Mouse (Mus musculus): ENCODE data around the gene Strip1. TPM values are rescaled to one million over a fixed set of nuclear protein-coding genes. Genes with fewer than 3 reads are reported as not detected.

Gene Strip1
- polyA plus RNA-seq, 1 experiment from 2014 or later, result 63.4 TPM

- Histone ChIP-seq H3K9ac (no peak overlapping the region), H3K4me1 (ENCODE audit: insufficient read depth) (no peaks in the 10 kb centered on the region; the same call in 1 of the 2 replicates), H3K27ac (ENCODE audit: low read depth) (no peak overlapping the region), H3K9me3 (ENCODE audit: low read depth, low read length) (no peaks in the 10 kb centered on the region), H3K27me3 (ENCODE audit: insufficient read depth, low read length) (no peaks in the 10 kb centered on the region), H3K4me3 (ENCODE audit: low read depth, low read length) (no peak overlapping the region), H3K36me3 (ENCODE audit: insufficient read depth) (peaks cover 54% of the 10 kb centered on the region), H3K4me2 (no peak overlapping the region)
- 95% methylated on average over 2 of the region's 2 CpGs for WGBS
- TF ChIP-seq CTCF (IDR thresholded peaks at IDR 0.05; ENCODE audit: low read depth), result no peak
- DNase-seq, result no peak
- ATAC-seq (ENCODE audit: insufficient read depth), result no peak
Observed at GRCm38 (mm10) chr3:107628551-107628950, 2.9 kb downstream of the Strip1 start.

GRCm38 (mm10) chr3:107627641-107628040 is 3.9 kb downstream of the Strip1 start:
- Histone ChIP-seq H3K36me3 (ENCODE audit: insufficient read depth) (peaks cover 63% of the 10 kb centered on the region), H3K9me3 (ENCODE audit: low read depth, low read length) (no peaks in the 10 kb centered on the region), H3K27me3 (ENCODE audit: insufficient read depth, low read length) (no peaks in the 10 kb centered on the region), H3K9ac (no peak overlapping the region), H3K27ac (ENCODE audit: low read depth) (no peak overlapping the region), H3K4me3 (ENCODE audit: low read depth, low read length) (no peak overlapping the region), H3K4me2 (no peak overlapping the region), H3K4me1 (ENCODE audit: insufficient read depth) (no peaks in the 10 kb centered on the region; the same call in 1 of the 2 replicates)
- no peak for TF ChIP-seq CTCF (IDR thresholded peaks at IDR 0.05; ENCODE audit: low read depth)
- ATAC-seq (ENCODE audit: insufficient read depth) (no peak), DNase-seq (no peak)
- WGBS, result 91% methylated on average over 7 of the region's 7 CpGs

GRCm38 (mm10) chr3:107626751-107627150 is 4.7 kb downstream of the Strip1 start:
- no peaks in the 10 kb centered on the region for H3K9me3 ChIP-seq (ENCODE audit: low read depth, low read length)
- no peak overlapping the region for H3K9ac ChIP-seq
- H3K4me3 ChIP-seq (ENCODE audit: low read depth, low read length), result no peak overlapping the region
- WGBS, result 93% methylated on average over 8 of the region's 8 CpGs
- no peaks in the 10 kb centered on the region; the same call in 1 of the 2 replicates for H3K4me1 ChIP-seq (ENCODE audit: insufficient read depth)
- DNase-seq, result no peak
- H3K27me3 ChIP-seq (ENCODE audit: insufficient read depth, low read length), result no peaks in the 10 kb centered on the region
- TF ChIP-seq CTCF (IDR thresholded peaks at IDR 0.05; ENCODE audit: low read depth), result no peak
- H3K36me3 ChIP-seq (ENCODE audit: insufficient read depth), result peaks cover 72% of the 10 kb centered on the region
- ATAC-seq (ENCODE audit: insufficient read depth), result no peak
- no peak overlapping the region for H3K4me2 ChIP-seq
- H3K27ac ChIP-seq (ENCODE audit: low read depth), result no peak overlapping the region

- WGBS, result 88% methylated on average over 8 of the region's 8 CpGs
- Histone ChIP-seq H3K4me2 (no peak overlapping the region), H3K4me1 (ENCODE audit: insufficient read depth) (no peaks in the 10 kb centered on the region; the same call in 1 of the 2 replicates), H3K9ac (no peak overlapping the region), H3K9me3 (ENCODE audit: low read depth, low read length) (no peaks in the 10 kb centered on the region), H3K27me3 (ENCODE audit: insufficient read depth, low read length) (no peaks in the 10 kb centered on the region), H3K27ac (ENCODE audit: low read depth) (no peak overlapping the region), H3K36me3 (ENCODE audit: insufficient read depth) (peaks cover 84% of the 10 kb centered on the region), H3K4me3 (ENCODE audit: low read depth, low read length) (no peak overlapping the region)
- no peak for DNase-seq
- no peak for ATAC-seq (ENCODE audit: insufficient read depth)
- no peak for TF ChIP-seq CTCF (IDR thresholded peaks at IDR 0.05; ENCODE audit: low read depth)
Observed at GRCm38 (mm10) chr3:107625536-107625935, 6.0 kb downstream of the Strip1 start.

GRCm38 (mm10) chr3:107624424-107624823 is 7.1 kb downstream of the Strip1 start:
- Histone ChIP-seq H3K4me1 (ENCODE audit: insufficient read depth) (no peaks in the 10 kb centered on the region), H3K4me3 (ENCODE audit: low read depth, low read length) (no peak overlapping the region), H3K36me3 (ENCODE audit: insufficient read depth) (peaks cover 90% of the 10 kb centered on the region), H3K27ac (ENCODE audit: low read depth) (no peak overlapping the region), H3K4me2 (no peak overlapping the region), H3K9ac (no peak overlapping the region), H3K27me3 (ENCODE audit: insufficient read depth, low read length) (no peaks in the 10 kb centered on the region), H3K9me3 (ENCODE audit: low read depth, low read length) (no peaks in the 10 kb centered on the region)
- no peak for TF ChIP-seq CTCF (IDR thresholded peaks at IDR 0.05; ENCODE audit: low read depth)
- DNase-seq, result no peak
- ATAC-seq (ENCODE audit: insufficient read depth), result no peak
- WGBS, result 97% methylated on average over 8 of the region's 8 CpGs

GRCm38 (mm10) chr3:107622537-107622936 is 9.0 kb downstream of the Strip1 start:
- no peak for DNase-seq
- no peaks in the 10 kb centered on the region for H3K4me1 ChIP-seq (ENCODE audit: insufficient read depth)
- WGBS, result 91% methylated on average over 7 of the region's 7 CpGs
- no peaks in the 10 kb centered on the region for H3K9me3 ChIP-seq (ENCODE audit: low read depth, low read length)
- H3K9ac ChIP-seq, result no peak overlapping the region
- H3K27me3 ChIP-seq (ENCODE audit: insufficient read depth, low read length), result no peaks in the 10 kb centered on the region
- TF ChIP-seq CTCF (IDR thresholded peaks at IDR 0.05; ENCODE audit: low read depth), result no peak
- H3K4me3 ChIP-seq (ENCODE audit: low read depth, low read length), result no peak overlapping the region
- no peak overlapping the region for H3K27ac ChIP-seq (ENCODE audit: low read depth)
- no peak overlapping the region for H3K4me2 ChIP-seq
- peaks cover 96% of the 10 kb centered on the region for H3K36me3 ChIP-seq (ENCODE audit: insufficient read depth)
- no peak for ATAC-seq (ENCODE audit: insufficient read depth)

- no peak for TF ChIP-seq CTCF (IDR thresholded peaks at IDR 0.05; ENCODE audit: low read depth)
- Histone ChIP-seq H3K4me2 (no peak overlapping the region), H3K36me3 (ENCODE audit: insufficient read depth) (peaks cover 96% of the 10 kb centered on the region), H3K4me3 (ENCODE audit: low read depth, low read length) (no peak overlapping the region), H3K9me3 (ENCODE audit: low read depth, low read length) (no peaks in the 10 kb centered on the region), H3K27ac (ENCODE audit: low read depth) (no peak overlapping the region), H3K9ac (no peak overlapping the region), H3K4me1 (ENCODE audit: insufficient read depth) (no peaks in the 10 kb centered on the region), H3K27me3 (ENCODE audit: insufficient read depth, low read length) (no peaks in the 10 kb centered on the region)
- ATAC-seq (ENCODE audit: insufficient read depth) (no peak), DNase-seq (no peak)
- 90% methylated on average over 21 of the region's 21 CpGs for WGBS
Observed at GRCm38 (mm10) chr3:107621286-107622075, 10.0 kb downstream of the Strip1 start.
